10 mouse cellular contexts compared by ENCODE assay signal in genomic region chr16:25983635-25984034, GRCm38 (mm10).
DNase-seq lines count a peak whose midpoint lies in the region; ATAC-seq and TF ChIP-seq lines count a peak whose summit lies in the region.
"Had no signal": no experiment of that assay in that cellular context is flagged by ENCODE, and none has a peak within 500 bp of the region (broad histone marks: within the 10 kb centered on the region; RNA-seq: fewer than 3 reads in every experiment).

No protein-coding gene starts in this region.

- H3K9me3 ChIP-seq in forebrain, embryonic 11.5 days (ENCODE audit: control insufficient read depth, low read length), result no peaks in the 10 kb centered on the region
- H3K9me3 ChIP-seq in forebrain, embryonic 14.5 days (replicated peaks; ENCODE audit: control insufficient read depth, low read length), result no peaks in the 10 kb centered on the region
- H3K9me3 ChIP-seq: limb, embryonic 13.5 days; neural tube, embryonic 13.5 days had no signal

- ATAC-seq in forebrain, embryonic 11.5 days (replicated peaks; ENCODE audit: low FRiP score), result no peak
- ATAC-seq in forebrain, embryonic 14.5 days, result no peak
- peak; percentile 46; the same call in 1 of the 2 replicates for ATAC-seq in megakaryocyte progenitor cell, adult 5-6 weeks (replicated peaks; ENCODE audit: poor library complexity)

- no peaks in the 10 kb centered on the region for H3K36me3 ChIP-seq in forebrain, embryonic 11.5 days (ENCODE audit: control insufficient read depth, insufficient read depth, low read length)
- H3K36me3 ChIP-seq in forebrain, embryonic 14.5 days (ENCODE audit: control insufficient read depth, insufficient read depth, low read length), result no peaks in the 10 kb centered on the region
- H3K36me3 ChIP-seq: limb, embryonic 13.5 days; neural tube, embryonic 13.5 days had no signal

- no peak for TF ChIP-seq POLR2A in brain, embryonic 14.5 days (IDR thresholded peaks at IDR 0.05; ENCODE audit: borderline replicate concordance, extremely low read depth, insufficient read depth, insufficient read length, poor library complexity, severe bottlenecking)

- H3K9ac ChIP-seq in forebrain, embryonic 11.5 days (ENCODE audit: low read length), result no peak overlapping the region
- H3K9ac ChIP-seq in forebrain, embryonic 14.5 days (ENCODE audit: low read length), result no peak overlapping the region
- H3K9ac ChIP-seq: limb, embryonic 13.5 days; neural tube, embryonic 13.5 days had no signal

- no peak overlapping the region for H3K4me2 ChIP-seq in forebrain, embryonic 11.5 days (ENCODE audit: low read depth, low read length, severe bottlenecking)
- H3K4me2 ChIP-seq in forebrain, embryonic 14.5 days (ENCODE audit: low read length), result no peak overlapping the region
- H3K4me2 ChIP-seq: limb, embryonic 13.5 days; neural tube, embryonic 13.5 days had no signal

- WGBS in forebrain, embryonic 11.5 days, result 35% methylated on average over 4 of the region's 4 CpGs
- 33% methylated on average over 4 of the region's 4 CpGs for WGBS in forebrain, embryonic 14.5 days

- H3K27ac ChIP-seq in forebrain, embryonic 11.5 days (ENCODE audit: low read depth, low read length), result no peak overlapping the region
- no peak overlapping the region for H3K27ac ChIP-seq in forebrain, embryonic 14.5 days (ENCODE audit: low read depth, low read length)
- H3K27ac ChIP-seq: limb, embryonic 13.5 days; neural tube, embryonic 13.5 days had no signal

- peak; percentile 49; the same call in 1 of the 2 replicates for TF ChIP-seq CTCF in brain, embryonic 14.5 days (IDR thresholded peaks at IDR 0.05; ENCODE audit: borderline replicate concordance, extremely low read depth, insufficient read depth, insufficient read length)

- H3K27me3 ChIP-seq in forebrain, embryonic 11.5 days (ENCODE audit: control insufficient read depth, insufficient read depth, low read length), result no peaks in the 10 kb centered on the region
- H3K27me3 ChIP-seq in forebrain, embryonic 14.5 days (replicated peaks; ENCODE audit: control insufficient read depth, insufficient read depth, low read length), result no peaks in the 10 kb centered on the region
- H3K27me3 ChIP-seq: limb, embryonic 13.5 days; neural tube, embryonic 13.5 days had no signal

- intact Hi-C loops in left cerebral cortex, postnatal 4 days (cut with DNase I), result no loop called here
- intact Hi-C loops in left cerebral cortex, postnatal 36 days (cut with DNase I), result no loop called here

- DNase-seq in forebrain, embryonic 11.5 days (ENCODE audit: low spot score), result peak; percentile 65
- no peak for DNase-seq in forebrain, embryonic 14.5 days (ENCODE audit: low spot score)
- peak; percentile 25 for DNase-seq in left cerebral cortex, postnatal 4 days
- DNase-seq in left cerebral cortex, postnatal 36 days (ENCODE audit: low spot score in 2 of 2), result no peak
- peak; percentile 41 for DNase-seq in brain, embryonic 14.5 days (ENCODE audit: low read depth)
- DNase-seq in urinary bladder, postnatal 25 days (ENCODE audit: low spot score), result no peak
- DNase-seq in spleen, adult 18-20 months, result no peak

- no peak overlapping the region for H3K4me3 ChIP-seq in forebrain, embryonic 11.5 days (ENCODE audit: low read depth, low read length)
- H3K4me3 ChIP-seq in forebrain, embryonic 14.5 days (ENCODE audit: low read depth, low read length), result no peak overlapping the region
- H3K4me3 ChIP-seq: limb, embryonic 13.5 days; neural tube, embryonic 13.5 days had no signal

- no peaks in the 10 kb centered on the region for H3K4me1 ChIP-seq in forebrain, embryonic 11.5 days (replicated peaks; ENCODE audit: control insufficient read depth, insufficient read depth, low read length)
- no peaks in the 10 kb centered on the region for H3K4me1 ChIP-seq in forebrain, embryonic 14.5 days (ENCODE audit: control insufficient read depth, insufficient read depth, low read length)
- H3K4me1 ChIP-seq: neural tube, embryonic 13.5 days had no signal

Comparison
In these comparisons a context has a peak if more than half of its experiments do, and no peak if none do; other contexts are left out.
1. DNase-seq: peak in forebrain, embryonic 11.5 days (single experiment), left cerebral cortex, postnatal 4 days (single experiment) and brain, embryonic 14.5 days (single experiment); none in forebrain, embryonic 14.5 days (single experiment), left cerebral cortex, postnatal 36 days (0 of 2), urinary bladder, postnatal 25 days (single experiment) and spleen, adult 18-20 months (0 of 2).